Mouse (Mus musculus) thymus, adult 2 months (tissue): Measurements from ENCODE around the gene Abcb4. TPM values are rescaled to one million over a fixed set of nuclear protein-coding genes. Genes with fewer than 3 reads are reported as not detected.
A peak's percentile ranks its signal among the peaks of the same experiment; 100 is the strongest.
"Not testable (repeated sequence)": the region's sequence is repeated elsewhere in the genome, so short reads cannot be mapped to it uniquely, and the experiment has no call there.

Experiments used
- DNase-seq: peaks from one replicate; pipeline ENCODE4 v3.0.0; 2021
- H3K27ac ChIP-seq: fragments of 200-500 bp; 2 replicates; pipeline ENCODE4 v1.5.1; 2012; ENCODE audit warnings: low read length, control low read depth; ENCODE audit not compliant: control insufficient read depth, insufficient read depth
- H3K27me3 ChIP-seq: fragments of 200-500 bp; 2 replicates; pipeline ENCODE4 v1.6.1; 2012; ENCODE audit warnings: mild to moderate bottlenecking, low read length, moderate library complexity, mixed read lengths; ENCODE audit not compliant: control insufficient read depth, insufficient read depth
- H3K36me3 ChIP-seq: fragments of 200-500 bp; 2 replicates; pipeline ENCODE4 v1.6.1; 2012; ENCODE audit warnings: mild to moderate bottlenecking, low read length, moderate library complexity; ENCODE audit not compliant: control insufficient read depth, insufficient read depth
- H3K4me1 ChIP-seq: fragments of 200-500 bp; replicated peaks from 2 replicates; pipeline ENCODE4 v1.6.1; 2012; ENCODE audit warnings: low read length; ENCODE audit not compliant: control insufficient read depth, insufficient read depth
- H3K4me3 ChIP-seq: fragments of 200-500 bp; 2 replicates; pipeline ENCODE4 v1.5.1; 2012; ENCODE audit warnings: mild to moderate bottlenecking, low read length, control low read depth, moderate library complexity; ENCODE audit not compliant: control insufficient read depth, insufficient read depth
- CTCF ChIP-seq: fragments of 200-500 bp; IDR thresholded peaks from 2 replicates; pipeline ENCODE4 v1.5.1; 2012; ENCODE audit warnings: mild to moderate bottlenecking, control low read depth, low read length, moderate library complexity, borderline replicate concordance; ENCODE audit not compliant: control insufficient read depth, poor library complexity, insufficient read depth; ENCODE audit errors: extremely low read depth
- POLR2A ChIP-seq: fragments of 200-500 bp; IDR thresholded peaks from 2 replicates; pipeline ENCODE4 v1.6.1; 2012; ENCODE audit warnings: mild to moderate bottlenecking, low read length, control low read depth, moderate library complexity; ENCODE audit not compliant: control insufficient read depth, poor library complexity, insufficient read depth; ENCODE audit errors: extremely low read depth
- WGBS: fragments of 180-500 bp; shearing (Covaris S2); methylation state at CpG from one replicate; pipeline ENCODE4 v1.1.7; 2018; 5-methylcytosine and 5-hydroxymethylcytosine counted together
- polyA plus RNA-seq: library from polyadenylated mRNA; depleted of rRNA; stranded (reverse); fragments of >200 nt; gene quantifications from 2 replicates; pipeline ENCODE4 v1.2.3, GENCODE M21; 2012

Abcb4 gene
- polyA plus RNA-seq, 1 experiment = 0.90 TPM

DNA sequence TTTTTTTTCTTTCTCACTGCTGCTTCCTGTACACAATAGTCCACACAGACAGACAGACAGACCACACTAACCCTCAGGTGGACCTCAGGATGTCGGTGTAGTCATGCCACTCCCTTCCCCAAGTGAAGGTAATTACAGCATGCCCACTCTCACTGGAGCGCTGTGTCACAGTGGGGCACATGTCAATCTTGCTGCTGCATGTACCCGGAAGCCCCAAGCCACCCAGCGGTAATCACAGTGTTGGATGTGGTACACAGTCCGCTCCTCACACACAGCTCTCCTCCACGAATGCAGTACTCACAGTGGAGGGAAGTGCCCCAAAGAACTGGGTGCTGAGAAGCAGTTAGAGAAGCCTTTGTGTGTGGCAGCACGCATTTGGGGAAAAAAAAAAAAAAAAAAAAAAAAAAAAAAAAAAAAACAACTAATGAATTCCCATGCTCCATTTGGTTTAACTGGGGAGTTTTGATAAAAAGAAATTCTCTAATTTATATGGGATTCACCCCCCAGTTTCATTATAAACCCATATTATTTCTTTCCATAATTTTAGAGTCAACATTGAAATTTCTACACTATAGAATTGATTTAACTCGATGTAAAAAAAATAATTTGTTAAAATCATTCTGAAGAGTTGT lies 18.2 kb downstream of the Abcb4 start:
- Histone ChIP-seq H3K4me1 (no peaks in the 10 kb centered on the region), H3K27me3 (no peaks in the 10 kb centered on the region), H3K36me3 (no peaks in the 10 kb centered on the region), H3K27ac (no peak overlapping the region), H3K4me3 (no peak overlapping the region)
- DNase-seq = peak; percentile 51
- WGBS = 17% methylated on average over 8 of the region's 8 CpGs
- no peak for TF ChIP-seq CTCF
- no peak for TF ChIP-seq POLR2A

DNA sequence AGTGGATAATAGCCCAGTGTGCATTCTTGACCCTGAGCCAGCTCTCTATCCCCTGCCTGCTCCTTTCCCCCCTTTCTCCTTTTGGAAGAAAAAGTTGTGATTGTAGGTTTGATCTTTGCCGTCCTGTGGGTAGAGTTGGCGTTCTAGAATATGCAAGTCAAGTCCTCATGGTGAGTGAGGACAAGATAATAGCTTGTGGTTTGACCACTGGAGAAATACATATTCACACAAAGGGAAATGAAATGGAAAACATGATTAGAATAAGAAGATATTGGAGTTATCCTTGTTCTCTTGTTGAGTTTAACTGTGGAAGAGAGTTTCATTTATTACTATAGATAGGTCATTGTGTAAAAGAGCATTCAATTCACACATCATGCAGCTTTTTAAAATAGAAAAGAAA lies 22.9 kb downstream of the Abcb4 start:
- TF ChIP-seq POLR2A = no peak
- TF ChIP-seq CTCF = no peak
- Histone ChIP-seq H3K4me3 (no peak overlapping the region), H3K27me3 (no peaks in the 10 kb centered on the region), H3K27ac (no peak overlapping the region), H3K4me1 (no peaks in the 10 kb centered on the region), H3K36me3 (no peaks in the 10 kb centered on the region)
- WGBS = 93% methylated on average over 2 of the region's 2 CpGs
- no peak for DNase-seq

DNA sequence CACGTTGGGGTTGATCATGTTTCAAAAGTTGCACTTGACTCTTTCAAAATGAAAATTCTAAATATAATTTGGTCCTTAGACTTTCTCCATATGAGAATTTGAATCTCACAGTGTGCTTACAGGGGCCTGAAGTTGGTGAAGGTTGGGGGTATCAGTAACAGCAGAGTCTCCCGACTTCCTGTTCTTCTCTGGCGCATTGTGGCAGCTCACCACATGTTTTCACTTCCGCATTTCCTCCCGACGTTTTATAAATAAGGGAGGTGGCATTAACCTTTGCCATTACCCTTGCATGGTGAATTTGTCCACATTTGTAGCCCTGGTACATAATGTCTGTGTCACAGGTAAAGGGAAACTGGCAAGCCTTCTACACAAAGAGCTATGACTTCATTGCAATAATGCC lies 23.6 kb downstream of the Abcb4 start:
- 8% methylated on average over 6 of the region's 6 CpGs for WGBS
- no peak for DNase-seq
- Histone ChIP-seq H3K4me3 (no peak overlapping the region), H3K36me3 (no peaks in the 10 kb centered on the region), H3K27me3 (no peaks in the 10 kb centered on the region), H3K4me1 (no peaks in the 10 kb centered on the region), H3K27ac (no peak overlapping the region)
- TF ChIP-seq POLR2A (no peak), CTCF (no peak)

DNA sequence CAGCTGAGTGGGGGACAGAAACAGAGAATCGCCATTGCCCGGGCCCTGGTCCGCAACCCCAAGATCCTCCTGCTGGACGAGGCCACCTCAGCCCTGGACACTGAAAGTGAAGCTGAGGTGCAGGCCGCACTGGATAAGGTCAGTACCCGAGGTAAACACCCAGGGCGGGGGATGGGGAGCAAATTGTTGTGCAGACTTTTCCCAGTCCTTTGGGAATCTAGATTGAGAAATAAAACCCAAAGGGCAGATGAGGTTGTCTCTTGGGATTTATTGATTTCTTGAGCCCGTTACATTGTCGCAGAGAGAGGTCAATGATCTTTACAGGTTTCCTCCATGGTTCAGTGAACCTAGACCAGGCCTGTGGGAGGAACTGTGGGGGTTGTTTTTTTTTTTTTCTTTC lies 34.9 kb downstream of the Abcb4 start:
- TF ChIP-seq CTCF (no peak), POLR2A (no peak)
- H3K36me3 ChIP-seq = no peaks in the 10 kb centered on the region
- no peak overlapping the region for H3K27ac ChIP-seq

DNA sequence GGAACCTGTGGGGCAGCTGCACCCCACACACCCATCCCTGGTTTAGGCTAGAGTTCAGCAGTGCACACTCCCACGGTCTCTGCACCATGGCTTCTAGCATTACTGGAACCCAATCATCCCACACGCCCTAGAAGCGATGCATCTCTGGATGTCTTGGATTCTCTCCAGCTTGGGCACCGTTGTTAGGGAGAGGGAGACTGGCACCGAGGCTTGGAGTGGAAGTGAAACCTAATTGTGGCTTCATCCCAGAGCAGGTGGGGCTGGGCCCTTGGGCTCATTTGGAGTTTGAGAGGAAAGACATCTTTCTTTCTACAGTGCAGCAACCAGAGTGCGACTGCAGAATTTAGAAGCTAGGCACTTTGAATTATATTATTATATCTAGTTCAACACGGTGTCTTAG lies 44.4 kb downstream of the Abcb4 start:
- no peaks in the 10 kb centered on the region for H3K27me3 ChIP-seq
- H3K27ac ChIP-seq = no peak overlapping the region
- H3K4me3 ChIP-seq = no peak overlapping the region
- WGBS = 59% methylated on average over 7 of the region's 7 CpGs
- H3K4me1 ChIP-seq = no peaks in the 10 kb centered on the region
- DNase-seq = no peak
- no peaks in the 10 kb centered on the region for H3K36me3 ChIP-seq
- TF ChIP-seq CTCF (no peak), POLR2A (no peak)

More for the DNA sequence above, 34.9 kb downstream of the Abcb4 start:
- no peak overlapping the region for H3K4me3 ChIP-seq
- no peak for DNase-seq
- H3K27me3 ChIP-seq = no peaks in the 10 kb centered on the region
- WGBS = 98% methylated on average over 9 of the region's 9 CpGs
- no peaks in the 10 kb centered on the region for H3K4me1 ChIP-seq

DNA sequence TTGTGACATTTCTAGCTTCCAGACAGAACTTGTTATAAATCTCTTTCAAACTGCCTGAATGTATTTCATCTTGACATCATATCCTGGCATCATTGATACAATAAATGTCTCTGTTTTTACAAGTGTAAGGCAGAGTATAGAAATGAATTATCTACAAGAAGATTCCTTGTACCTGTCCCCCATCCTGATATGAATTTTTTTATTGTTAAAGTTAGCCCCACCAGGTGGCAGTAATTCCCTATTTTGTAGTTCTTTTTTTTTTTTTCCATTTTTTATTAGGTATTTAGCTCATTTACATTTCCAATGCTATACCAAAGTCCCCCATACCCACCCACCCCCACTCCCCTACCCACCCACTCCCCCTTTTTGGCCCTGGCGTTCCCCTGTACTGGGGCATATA lies 47.7 kb downstream of the Abcb4 start:
- H3K27ac ChIP-seq, DNase-seq, H3K4me1 ChIP-seq, H3K4me3 ChIP-seq, H3K36me3 ChIP-seq, H3K27me3 ChIP-seq: not testable (repeated sequence)
- WGBS = 100% methylated on average over 1 of the region's 1 CpGs

DNA sequence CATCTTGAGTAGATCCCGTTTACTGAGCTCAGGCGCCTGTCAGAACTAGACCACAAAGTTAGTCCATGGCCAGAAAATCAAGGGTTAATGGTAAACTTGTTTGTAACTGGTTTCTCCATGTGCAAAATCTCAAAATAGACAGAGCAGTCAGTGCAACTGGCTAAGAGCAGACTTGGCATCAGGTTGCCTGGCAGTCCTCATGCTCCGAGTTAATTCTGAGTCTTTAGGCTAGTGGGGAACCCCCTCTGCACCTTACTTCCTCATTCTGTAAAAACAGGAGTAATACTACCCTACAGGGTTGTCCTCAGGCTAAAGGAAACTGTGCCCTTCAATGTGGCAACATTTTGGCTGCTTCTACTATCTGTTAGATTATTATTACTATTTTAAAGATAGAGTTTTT lies 50.3 kb downstream of the Abcb4 start:
- no peak overlapping the region for H3K4me3 ChIP-seq
- no peak for DNase-seq
- H3K27me3 ChIP-seq = no peaks in the 10 kb centered on the region
- no peaks in the 10 kb centered on the region for H3K36me3 ChIP-seq
- H3K4me1 ChIP-seq = no peaks in the 10 kb centered on the region
- TF ChIP-seq POLR2A (no peak), CTCF (no peak)
- no peak overlapping the region for H3K27ac ChIP-seq
- 58% methylated on average over 3 of the region's 3 CpGs for WGBS
